Mouse (Mus musculus) gonadal fat pad, adult 2 months (tissue): ENCODE data around the gene Nek7. TPM values are rescaled to one million over a fixed set of nuclear protein-coding genes. Genes with fewer than 3 reads are reported as not detected.

Experiments used
- DNase-seq: peaks from one replicate; pipeline ENCODE4 v3.0.0-alpha.2; 2012; ENCODE audit warnings: low read depth
- polyA plus RNA-seq: library from polyadenylated mRNA; depleted of rRNA; stranded (reverse); fragments of >200 nt; gene quantifications from 2 replicates; pipeline ENCODE4 v1.2.3, GENCODE M21; 2012

The Nek7 gene
- polyA plus RNA-seq, 1 experiment = 15.1 TPM

DNA sequence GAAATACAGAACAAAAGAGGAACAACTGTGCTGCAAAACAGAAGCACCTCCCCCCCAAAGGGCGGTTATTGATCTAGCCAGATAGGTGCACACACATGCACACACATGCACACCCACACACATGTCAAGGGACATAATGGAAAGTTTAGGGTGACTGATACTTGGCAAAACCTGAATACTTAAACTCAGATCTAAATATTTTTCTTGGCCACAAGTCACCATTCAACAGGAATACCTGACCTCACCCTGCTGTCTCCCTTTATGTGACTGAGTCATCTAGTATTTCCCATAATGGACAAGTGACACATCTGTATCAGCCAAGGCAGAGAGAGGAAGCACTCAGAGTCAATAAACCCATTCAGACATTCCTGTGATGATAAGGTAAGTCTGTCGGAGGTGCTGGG is 48.9 kb downstream of the Nek7 start:
- DNase-seq = peak; percentile 63

DNA sequence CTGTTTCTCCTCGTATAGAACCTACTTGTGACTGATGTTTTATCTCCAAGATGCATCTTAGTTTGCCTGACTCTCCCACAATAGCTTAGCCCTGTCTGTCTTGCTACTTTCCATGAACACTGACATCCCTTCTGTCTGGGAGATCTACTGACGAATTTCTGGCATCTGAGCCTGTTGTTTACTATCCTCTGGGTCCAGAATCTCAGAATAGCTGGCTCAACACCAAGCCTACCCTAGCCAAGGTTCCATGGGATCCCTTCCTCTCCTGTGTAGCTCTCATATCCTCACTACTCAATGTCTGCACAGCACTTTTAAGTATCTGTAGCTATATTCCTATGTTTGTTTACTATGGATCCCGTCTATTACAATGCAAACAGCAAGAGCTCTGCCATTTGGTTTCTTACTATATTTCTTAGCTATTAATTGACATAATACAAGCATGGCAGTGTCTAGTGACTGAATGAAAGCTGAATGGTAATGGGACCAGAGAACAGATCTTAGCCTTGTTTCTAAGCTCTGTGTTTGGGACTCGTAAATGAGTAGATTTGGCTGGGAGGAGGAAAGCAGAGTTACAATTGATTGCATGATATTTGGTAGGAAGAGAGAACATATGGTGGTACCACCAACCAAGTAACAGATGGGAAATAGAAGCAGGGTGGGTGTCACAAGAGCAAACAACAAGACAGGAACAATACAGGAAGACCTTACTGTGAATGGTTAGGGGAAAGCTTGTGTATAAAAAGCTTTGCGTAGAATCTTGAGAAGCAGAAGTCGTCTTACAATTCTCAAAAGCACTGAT is 51.3 kb downstream of the Nek7 start:
- no peak for DNase-seq

DNA sequence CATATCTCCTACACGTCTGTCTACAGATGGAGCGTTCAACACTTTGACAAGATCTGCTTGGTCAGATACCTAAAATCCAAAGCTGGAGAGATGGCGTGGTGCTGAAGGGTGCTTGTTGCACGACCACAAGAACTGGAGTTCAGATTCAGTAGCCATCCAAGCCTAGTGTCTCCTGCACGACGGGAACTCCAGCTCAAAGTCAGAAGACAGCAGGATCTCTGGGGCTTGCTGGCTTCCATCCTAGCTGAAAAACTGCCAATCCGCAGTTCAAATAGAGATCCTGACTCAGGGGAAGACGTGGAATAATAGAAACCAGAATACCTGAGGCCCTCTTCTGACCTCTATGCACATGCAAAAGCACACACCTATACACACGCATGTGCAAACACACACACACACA is 52.0 kb downstream of the Nek7 start:
- DNase-seq = no peak

DNA sequence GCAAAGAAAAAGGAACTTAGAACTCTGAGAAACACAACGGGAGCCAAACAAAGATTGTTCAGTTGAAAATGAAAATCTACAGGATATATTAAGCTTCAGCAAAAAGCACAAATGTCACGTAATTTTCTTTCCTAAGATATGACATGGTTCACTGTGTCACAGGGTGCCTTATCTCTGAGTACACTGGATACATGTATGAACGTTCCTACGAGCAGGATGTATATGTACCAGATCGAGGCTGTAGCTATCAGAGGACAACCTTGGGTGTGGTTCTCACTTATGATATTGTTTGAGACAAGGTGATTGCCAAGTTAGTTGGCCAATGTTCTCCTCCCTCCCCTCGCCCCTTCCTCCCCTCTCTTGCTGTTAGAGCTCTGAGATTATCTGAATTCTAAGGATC is 55.3 kb downstream of the Nek7 start:
- no peak for DNase-seq

DNA sequence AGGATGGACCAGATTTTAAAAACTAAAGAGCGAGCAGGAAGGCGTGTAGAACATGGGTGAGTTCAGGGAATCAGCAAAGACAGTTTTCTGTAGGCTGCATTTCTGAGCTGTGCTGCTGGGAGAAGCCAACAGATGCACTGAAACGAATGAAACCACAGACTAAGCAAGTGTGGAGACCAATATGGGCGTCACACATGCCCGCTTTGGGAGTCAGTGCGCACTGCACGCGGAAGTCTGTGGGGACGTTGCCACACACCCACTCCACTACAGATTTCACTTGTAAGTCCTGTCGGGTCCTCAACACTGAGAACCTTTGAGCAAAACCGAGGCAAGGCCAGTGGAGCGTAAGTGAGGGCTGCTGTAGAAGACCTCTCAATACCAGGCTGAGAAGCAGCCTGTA is 59.2 kb downstream of the Nek7 start:
- DNase-seq = no peak

DNA sequence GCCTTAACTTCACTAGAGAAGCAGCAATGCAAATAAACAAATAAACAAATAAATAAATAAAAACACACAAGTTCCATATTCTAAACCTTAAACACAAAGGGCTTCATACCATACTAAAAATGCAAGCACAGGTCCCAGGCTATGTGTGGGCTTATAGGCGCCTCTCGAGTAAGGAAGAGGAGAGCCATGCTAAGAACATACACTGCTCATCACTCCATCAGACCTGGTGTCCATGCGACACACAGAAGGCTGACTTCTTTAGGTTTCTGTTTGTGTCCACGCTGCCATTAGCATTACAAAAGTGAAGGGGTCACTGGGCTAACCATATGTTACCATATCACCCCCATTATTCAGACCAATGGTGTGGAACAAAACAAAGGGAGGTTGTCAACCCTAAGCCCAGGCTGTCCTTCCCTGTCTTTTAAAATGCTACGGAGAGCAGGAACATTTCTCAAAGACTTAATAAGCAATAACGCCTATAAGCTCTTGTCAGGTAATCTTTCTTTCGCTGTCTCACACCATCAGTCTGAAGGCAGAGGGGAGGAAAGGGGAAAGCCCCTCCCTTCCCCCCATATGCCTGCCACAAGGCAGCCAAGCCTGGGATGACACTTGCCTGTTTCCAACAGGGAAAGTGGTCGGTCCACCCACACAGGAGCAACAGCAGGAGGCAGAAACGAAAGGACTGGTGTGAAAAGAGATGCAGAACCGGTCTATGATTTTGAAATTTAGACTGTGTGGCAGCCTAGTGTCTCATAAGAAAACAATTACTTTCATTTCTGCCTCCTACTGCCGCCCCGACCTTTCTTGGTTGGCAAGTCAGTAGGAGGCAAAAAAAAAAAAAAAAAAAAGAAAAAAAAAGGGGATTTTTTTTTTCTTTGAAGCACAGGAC is 60.5 kb downstream of the Nek7 start:
- no peak for DNase-seq

DNA sequence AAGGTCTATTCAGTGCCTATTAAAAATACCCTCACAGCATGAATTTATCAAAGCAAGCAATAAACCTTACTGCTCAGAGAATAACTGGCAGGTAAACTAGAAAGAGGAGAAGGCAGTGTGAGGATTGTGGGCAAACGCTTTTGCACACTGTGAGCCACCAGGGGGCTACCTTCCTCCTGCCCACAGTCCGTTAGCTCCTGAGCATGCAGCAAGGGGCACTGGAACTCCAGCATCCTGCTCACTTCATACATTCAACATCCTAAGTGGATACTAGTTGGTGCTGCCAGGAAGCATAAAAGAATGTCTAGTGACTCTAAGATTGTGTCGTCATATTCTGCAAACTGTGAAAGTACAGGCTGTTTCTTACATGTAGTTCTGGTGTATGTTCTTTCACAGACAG is 61.6 kb downstream of the Nek7 start:
- DNase-seq = no peak

DNA sequence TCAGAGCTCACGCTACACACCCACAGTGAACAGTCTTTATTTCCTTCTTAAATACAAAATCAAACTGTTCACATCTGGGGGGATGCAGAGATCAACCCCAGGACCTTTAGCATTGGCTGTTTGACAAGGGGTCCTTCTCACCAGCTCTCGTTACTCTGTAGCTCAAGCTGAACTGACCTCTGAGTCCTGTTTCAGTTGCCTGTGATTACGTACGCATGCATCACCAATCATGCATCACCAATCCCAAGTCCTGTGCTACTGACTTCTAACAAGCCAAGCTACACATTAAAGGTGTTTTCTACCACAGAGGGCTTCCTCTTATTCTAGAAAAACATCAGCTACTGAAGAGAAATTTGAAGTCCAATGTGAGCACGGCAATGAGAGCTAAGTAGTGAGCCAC is 65.0 kb downstream of the Nek7 start:
- DNase-seq = no peak

DNA sequence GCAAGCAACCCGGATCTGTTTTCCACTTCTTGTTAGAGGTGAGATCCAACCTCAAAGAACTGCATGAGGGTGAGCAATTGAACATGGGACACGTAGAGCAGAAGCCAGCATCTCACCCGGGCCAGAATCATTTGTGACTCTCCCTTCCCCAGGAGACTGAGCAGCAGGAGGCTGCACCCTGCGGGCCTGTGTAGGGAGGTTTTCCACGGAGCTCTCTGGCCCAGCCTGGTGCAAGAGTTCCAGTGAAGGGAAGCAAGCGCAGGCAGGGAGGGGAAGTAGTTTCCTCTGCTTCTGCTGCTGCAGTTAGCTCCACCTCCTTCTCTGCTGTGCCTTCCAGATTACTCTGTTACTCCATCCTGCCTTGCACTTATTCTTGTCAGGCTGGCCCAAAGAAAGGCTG is 69.8 kb downstream of the Nek7 start:
- DNase-seq = no peak

DNA sequence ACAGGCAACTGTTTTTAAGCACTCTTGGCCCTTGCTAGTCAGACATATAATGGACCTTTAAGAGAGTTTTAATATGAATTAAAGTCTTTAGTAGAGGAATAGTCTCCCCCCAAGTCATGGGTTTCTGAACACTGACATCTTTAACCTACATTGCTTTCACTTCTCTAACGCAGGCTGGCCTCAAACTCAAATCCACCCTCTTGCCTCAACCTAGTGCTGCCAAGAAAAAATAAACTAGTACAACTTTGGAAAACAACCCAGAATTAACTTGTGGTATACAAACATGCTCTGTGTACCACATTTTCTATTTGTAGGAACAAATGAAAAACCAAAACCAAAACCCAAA is 77.8 kb downstream of the Nek7 start:
- no peak for DNase-seq

DNA sequence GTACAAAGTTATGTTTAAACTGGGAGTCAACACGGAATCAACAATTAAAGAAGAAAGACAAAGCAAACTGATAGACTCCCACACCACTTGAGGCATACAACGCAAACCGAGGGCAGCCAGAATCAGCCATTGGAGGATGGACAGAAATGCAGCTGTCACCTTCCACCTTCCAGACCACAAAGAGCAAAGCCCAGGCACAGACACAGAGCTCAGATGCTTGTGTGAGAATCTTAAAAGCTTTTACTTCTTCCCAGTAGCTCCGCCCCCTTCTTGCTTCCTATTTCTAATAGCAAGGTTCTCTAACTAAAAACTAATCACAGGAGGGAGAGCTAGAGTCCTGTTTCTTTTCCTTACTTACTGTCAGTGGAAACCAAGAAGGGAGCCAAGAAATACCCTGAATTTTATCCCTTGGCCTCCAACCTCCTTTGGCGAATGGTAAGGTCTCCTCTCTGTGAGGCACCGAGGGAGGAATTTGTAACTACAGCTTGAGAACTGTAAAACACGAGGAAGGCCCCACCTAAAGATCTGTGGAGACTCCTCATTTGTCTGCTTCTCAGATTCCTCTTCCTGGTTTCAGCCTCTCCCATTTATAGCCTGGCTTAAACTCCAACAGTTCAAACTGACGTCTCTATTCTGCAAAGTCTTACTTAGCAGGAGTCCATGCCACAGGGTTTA is 78.3 kb downstream of the Nek7 start:
- no peak for DNase-seq

DNA sequence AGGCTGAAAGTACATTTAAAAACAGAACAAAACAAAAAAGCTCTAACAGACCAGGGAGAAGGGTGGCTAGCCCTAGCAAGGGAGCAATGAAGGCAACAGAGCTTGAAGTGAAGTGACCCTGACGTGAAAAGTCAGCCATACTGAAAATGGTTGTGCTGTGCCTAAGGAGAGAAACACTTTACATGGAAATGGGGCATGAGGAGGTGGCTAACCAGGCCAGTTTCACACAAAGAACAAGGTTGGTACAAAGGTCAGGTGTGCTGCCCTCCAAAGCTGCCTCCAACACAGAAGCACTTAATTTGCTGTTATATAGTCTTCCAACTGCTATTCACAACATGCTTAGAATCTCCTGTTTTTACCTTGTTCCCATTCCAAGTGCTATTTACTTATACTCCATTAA is 80.2 kb downstream of the Nek7 start:
- DNase-seq = no peak

DNA sequence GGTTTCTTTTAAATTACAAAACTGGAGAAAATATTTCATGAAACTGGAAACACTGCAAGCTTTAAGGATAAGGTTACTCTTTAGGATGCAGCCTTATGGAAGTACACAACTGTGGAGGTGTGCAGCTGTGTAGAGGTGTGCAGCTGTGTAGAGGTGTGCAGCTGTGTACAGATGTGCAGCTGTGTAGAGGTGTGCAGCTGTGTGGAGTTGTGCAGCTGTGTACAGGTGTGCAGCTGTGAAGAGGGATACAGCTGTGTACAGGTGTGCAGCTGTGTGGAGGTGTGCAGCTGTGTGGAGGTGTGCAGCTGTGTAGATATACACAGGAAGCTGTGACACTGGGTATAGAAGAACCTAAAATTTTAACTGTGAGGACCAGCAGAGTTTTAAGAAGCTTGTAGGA is 81.7 kb downstream of the Nek7 start:
- DNase-seq = no peak

DNA sequence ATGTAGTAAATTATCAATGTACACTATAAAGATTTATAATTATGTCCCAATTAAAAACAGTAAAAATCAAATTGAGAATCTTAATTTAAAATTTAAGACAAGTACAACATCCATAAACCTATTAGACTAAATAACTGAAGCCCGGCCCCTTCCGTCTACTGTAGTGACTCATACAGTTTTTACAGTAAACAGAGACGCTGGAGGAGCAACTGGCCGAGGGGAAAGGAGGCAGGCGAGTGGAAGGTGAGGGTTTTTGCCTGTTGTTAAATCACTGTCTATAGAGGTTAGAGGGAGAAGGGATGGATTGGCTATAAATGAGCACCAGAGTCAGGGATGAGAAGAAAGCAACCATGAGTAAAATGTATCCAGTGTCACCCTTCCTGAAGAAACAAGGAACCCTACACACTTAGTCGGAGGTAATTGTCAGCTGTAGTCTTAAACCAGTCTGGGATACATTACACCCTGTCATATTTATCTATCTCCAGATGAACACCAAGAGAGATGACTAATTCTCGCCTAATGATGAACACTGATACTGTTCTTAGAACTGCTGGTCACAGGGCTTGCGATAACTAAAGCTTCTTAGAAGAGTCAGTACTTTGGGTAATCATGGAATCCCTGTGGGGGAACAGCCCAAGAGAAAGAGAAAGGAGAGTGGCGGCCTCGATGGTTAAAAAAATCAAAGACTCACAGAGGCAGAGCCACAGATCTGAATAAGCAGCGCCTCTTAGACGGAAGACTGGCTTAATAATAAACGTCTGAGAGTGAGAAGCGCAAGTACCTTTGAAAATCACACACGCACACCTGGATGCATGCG is 84.0 kb downstream of the Nek7 start:
- no peak for DNase-seq

DNA sequence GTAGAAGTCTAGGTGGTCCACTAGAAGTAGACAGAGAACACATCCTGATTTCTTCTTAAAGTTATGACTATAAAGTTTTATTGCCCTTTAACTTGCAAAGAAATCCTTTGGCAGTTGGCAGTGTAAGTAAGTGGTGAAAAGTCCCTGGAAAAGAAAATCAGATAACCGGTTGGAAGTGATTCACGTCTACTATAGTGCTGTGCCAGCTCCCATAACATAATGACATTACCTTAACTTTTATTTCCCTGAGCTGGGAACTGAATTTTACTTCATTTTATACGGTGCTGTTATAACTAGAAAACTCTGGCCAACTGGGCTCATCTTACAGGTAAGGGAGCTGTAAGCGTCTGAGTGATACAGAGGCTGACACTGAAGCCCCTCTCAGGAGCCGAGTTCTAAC is 89.3 kb downstream of the Nek7 start:
- no peak for DNase-seq

DNA sequence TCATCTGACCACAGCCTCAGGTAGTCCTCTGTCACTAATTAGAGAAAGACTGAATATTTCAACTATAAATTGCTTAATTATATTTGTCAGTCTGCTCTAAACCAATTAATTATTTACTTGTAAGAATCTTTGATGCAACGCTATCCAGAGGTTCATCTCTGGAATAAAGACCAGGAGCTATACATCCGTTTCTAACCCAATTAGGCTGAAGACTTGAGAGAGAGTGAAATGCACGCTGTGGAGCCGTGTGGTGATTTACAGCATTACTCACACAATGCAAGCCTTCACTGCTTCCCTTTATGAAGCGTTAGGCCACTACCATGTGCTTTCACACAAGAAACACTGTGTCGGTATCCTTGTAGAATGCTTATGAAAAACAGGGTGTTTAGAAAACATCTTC is 96.0 kb downstream of the Nek7 start:
- DNase-seq = no peak

DNA sequence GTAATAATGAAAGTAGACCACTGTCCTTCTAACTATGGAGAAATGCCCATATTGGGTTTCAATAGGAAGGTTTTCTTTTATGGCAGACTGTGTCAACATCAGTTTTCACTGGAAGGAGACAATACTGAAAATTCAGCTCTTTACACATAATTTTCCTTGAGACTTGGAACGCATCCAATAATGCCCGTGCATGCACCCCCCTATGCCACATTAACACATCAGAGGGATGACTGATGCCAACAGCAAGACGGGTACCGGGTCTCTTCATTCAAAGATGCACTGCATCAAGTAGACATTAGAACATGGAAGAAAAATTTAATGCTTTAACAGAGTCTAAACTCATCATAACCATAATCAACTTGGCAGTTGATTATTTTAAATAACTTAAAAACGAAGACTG is 101.7 kb downstream of the Nek7 start:
- DNase-seq = no peak

DNA sequence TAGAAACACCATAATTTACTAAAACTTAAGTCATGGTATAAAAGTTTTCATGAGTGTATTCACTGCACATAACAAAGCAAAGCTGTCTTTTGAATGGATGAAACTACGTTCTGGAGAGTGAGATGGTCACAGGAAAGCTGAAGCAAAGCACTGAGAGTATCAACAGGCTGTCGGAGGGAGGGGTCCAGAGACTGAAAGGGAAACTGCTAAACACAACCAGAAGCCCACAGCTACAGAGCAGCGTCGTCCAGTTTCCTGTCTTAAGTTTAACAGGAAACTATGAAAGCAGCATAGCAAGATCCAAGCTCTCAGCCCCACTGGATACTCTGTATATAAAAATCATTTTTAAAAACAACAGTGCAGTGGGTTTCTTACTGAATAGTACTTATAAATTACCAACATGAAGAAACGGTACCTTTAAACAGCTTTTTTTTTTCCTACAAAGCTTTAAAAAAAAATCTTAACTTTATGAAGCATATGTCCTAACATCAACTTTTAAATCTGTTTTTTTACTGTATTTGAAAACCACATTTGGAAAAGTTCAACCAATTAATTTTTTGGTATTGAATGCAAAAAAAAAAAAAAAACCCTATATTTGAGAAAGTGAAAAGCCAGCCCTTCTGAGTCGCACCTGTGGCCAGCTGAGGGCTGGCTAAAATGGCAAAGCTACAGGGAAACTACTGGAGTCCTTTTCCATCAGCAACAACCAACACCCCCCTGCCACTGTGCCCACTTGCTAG is 102.4 kb downstream of the Nek7 start:
- no peak for DNase-seq

DNA sequence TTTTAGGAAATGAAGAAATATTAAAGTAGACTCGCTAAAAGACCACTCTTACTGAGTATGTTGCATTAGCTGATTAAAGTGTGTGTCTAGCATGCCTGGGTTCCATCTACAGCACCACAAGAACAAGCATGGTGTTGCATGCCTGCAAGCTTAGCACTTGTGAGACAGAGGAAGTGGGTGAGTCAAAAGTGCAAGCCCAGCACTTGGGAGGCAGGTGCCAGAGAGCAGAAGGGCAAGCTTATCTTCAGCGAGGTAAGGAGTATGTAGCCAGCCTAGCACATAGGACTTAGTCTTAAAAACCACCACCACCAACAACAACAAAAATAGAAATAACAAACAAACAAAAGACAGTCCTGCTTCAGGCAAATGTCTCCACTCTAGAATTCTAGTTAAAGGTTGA is 103.0 kb downstream of the Nek7 start:
- no peak for DNase-seq

DNA sequence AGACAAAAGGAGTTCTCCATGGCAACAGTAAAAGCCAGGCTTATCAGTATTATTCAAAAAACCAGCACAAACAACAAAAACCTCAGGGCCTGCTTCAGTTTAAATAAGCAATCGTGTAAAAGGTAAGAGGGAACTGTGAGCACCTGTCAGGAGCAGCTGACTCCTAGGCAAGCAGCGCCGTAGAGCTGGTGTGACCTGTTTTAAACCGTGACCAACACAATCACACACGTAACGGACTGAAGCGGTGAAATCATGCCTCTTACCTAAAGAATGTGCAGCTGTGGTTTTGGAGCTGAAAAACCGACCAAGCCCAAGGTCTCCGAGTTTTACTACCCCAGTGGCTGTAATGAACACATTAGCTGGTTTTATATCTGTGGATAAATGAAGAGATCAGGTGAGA is 104.6 kb downstream of the Nek7 start:
- DNase-seq = no peak

DNA sequence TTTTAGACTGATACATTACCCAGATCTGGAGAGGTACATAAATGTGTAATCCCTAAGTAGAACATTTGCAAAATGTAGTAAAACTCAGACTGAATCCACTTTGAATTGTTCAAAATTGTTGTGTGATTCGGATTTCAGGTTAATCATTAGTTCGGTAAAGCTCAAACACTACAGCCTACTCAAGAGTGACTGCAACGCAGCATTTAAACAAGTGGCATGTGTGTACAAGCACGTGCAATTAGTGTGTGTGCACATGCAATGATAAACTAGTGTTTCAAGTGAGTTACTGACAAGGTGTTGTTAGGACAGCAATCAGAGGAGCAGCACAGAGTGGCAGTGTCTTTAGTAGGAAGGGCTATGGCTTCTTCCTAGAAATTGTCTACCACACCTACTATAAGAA is 106.0 kb downstream of the Nek7 start:
- no peak for DNase-seq
